Mouse (Mus musculus): ENCODE data around the gene Rpl35.
"Not testable (repeated sequence)": the region's sequence is repeated elsewhere in the genome, so short reads cannot be mapped to it uniquely, and the experiment has no call there.

The Rpl35 gene

GRCm38 (mm10) chr2:39005574-39006079, at the start of gene Rpl35:
Rpl35 (minus strand) TSS chr2:39005624.
- DNase-seq (ENCODE audit: low read depth, low spot score) = peak; percentile 78

GRCm38 (mm10) chr2:39048515-39048914, 43.1 kb upstream of the Rpl35 start:
- DNase-seq (ENCODE audit: low read depth, low spot score) = no peak

GRCm38 (mm10) chr2:39040215-39040614, 34.8 kb upstream of the Rpl35 start:
- no peak for DNase-seq (ENCODE audit: low read depth, low spot score)

GRCm38 (mm10) chr2:39031611-39032010, 26.2 kb upstream of the Rpl35 start:
- no peak for DNase-seq (ENCODE audit: low read depth, low spot score)

- no peak for DNase-seq (ENCODE audit: low read depth, low spot score)
These were observed 14.6 kb upstream of the Rpl35 start for GRCm38 (mm10) chr2:39020004-39020403.

- DNase-seq (ENCODE audit: low read depth, low spot score) = no peak
These were observed 11.2 kb upstream of the Rpl35 start for GRCm38 (mm10) chr2:39016581-39016980.

GRCm38 (mm10) chr2:39012768-39013279, 7.4 kb upstream of the Rpl35 start:
- DNase-seq (ENCODE audit: low read depth, low spot score) = no peak

GRCm38 (mm10) chr2:39011971-39012370, 6.5 kb upstream of the Rpl35 start:
- no peak for DNase-seq (ENCODE audit: low read depth, low spot score)

GRCm38 (mm10) chr2:39011264-39011663, 5.8 kb upstream of the Rpl35 start:
- no peak for DNase-seq (ENCODE audit: low read depth, low spot score)

GRCm38 (mm10) chr2:39010144-39010543, 4.7 kb upstream of the Rpl35 start:
- DNase-seq (ENCODE audit: low read depth, low spot score) = not testable (repeated sequence)

GRCm38 (mm10) chr2:39008954-39009365, 3.5 kb upstream of the Rpl35 start:
- DNase-seq (ENCODE audit: low read depth, low spot score) = peak; percentile 88

- DNase-seq (ENCODE audit: low read depth, low spot score) = no peak
These were observed 3.0 kb upstream of the Rpl35 start for GRCm38 (mm10) chr2:39008350-39008851.

- DNase-seq (ENCODE audit: low read depth, low spot score) = peak; percentile 96
These were observed 2.4 kb upstream of the Rpl35 start for GRCm38 (mm10) chr2:39007865-39008264.

GRCm38 (mm10) chr2:39006149-39006730, 816 bp upstream of the Rpl35 start:
- DNase-seq (ENCODE audit: low read depth, low spot score) = no peak

- peak; percentile 96 for DNase-seq (ENCODE audit: low read depth, low spot score)
These were observed 466 bp downstream of the Rpl35 start, which contains the start of gene Arpc5l for GRCm38 (mm10) chr2:39004880-39005435. Arpc5l (plus strand) TSS chr2:39005348.

- DNase-seq (ENCODE audit: low read depth, low spot score) = peak; percentile 64
These were observed 1.1 kb downstream of the Rpl35 start for GRCm38 (mm10) chr2:39004372-39004771.

- no peak for DNase-seq (ENCODE audit: low read depth, low spot score)
These were observed 1.9 kb downstream of the Rpl35 start for GRCm38 (mm10) chr2:39003512-39003911.

- no peak for DNase-seq (ENCODE audit: low read depth, low spot score)
These were observed 2.3 kb downstream of the Rpl35 start for GRCm38 (mm10) chr2:39003106-39003505.

GRCm38 (mm10) chr2:39001866-39002265, 3.6 kb downstream of the Rpl35 start:
- DNase-seq (ENCODE audit: low read depth, low spot score) = no peak

- no peak for DNase-seq (ENCODE audit: low read depth, low spot score)
These were observed 4.9 kb downstream of the Rpl35 start for GRCm38 (mm10) chr2:39000587-39000919.

GRCm38 (mm10) chr2:38999910-39000586, 5.4 kb downstream of the Rpl35 start:
- no peak for DNase-seq (ENCODE audit: low read depth, low spot score)

GRCm38 (mm10) chr2:38999381-38999780, 6.0 kb downstream of the Rpl35 start:
- no peak for DNase-seq (ENCODE audit: low read depth, low spot score)
